Mouse (Mus musculus): ENCODE data around the gene Prrx1. TPM values are rescaled to one million over a fixed set of nuclear protein-coding genes. Genes with fewer than 3 reads are reported as not detected.

Prrx1 gene
- polyA plus RNA-seq (2015; fragmentation: Nextera tagmentation; extraction: Ambion mirVana): 5.7 and 7.9 TPM in 2 replicates

DNA sequence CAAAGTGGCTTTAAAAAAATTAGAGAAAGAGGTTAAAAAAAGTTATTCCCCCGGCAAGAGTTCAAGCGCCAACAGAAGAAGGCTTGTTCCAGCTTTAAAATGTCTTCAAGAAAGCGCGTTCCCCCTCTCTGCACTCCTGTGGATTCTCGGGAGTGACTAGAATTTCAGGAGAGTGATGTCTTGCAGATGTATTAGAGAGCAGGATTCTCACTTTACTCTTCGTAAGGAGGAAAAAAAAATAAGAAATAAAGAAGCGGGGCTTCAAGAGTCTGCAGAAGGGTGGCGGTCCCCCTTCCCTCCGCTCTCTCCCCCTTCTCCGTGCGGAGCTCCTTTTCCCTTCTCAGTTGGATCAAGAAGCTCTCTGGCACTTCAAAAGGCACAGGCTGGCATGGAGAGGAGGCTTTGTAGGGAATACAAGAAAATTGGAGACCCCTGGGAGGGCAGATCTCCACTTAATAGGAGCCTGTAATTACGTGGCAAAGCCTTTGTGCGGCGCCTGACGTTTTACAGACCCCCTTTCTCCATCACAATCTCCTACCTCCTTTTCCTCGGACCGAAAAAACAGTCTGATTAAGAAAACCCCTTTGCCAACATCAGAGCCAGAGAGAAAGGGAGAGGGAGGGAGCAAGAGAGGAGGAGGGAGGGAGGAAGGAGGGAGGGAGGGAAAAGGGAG is at the start of gene Prrx1:
Gene Prrx1, minus strand, starts transcription at position 610 of the 673 bp plus-strand sequence.
- Histone ChIP-seq H3K4me1 (ENCODE audit: control insufficient read depth, insufficient read depth, low read length) (peaks cover 12% of the 10 kb centered on the region), H3K27ac (ENCODE audit: low read length) (no peak within 1 kb of the TSS), H3K4me3 (ENCODE audit: low read length) (peak within 1 kb of the TSS; percentile 51), H3K4me2 (ENCODE audit: low read depth, low read length) (peak within 1 kb of the TSS; percentile 84), H3K9ac (ENCODE audit: low read depth, low read length) (peak within 1 kb of the TSS; percentile 53), H3K36me3 (ENCODE audit: control insufficient read depth, insufficient read depth, low read length) (no peaks in the 10 kb centered on the region), H3K9me3 (ENCODE audit: control insufficient read depth, low read length) (no peaks in the 10 kb centered on the region), H3K27me3 (replicated peaks; ENCODE audit: control insufficient read depth, insufficient read depth, low read length) (peaks cover 41% of the 10 kb centered on the region)
- no peak for ATAC-seq
- WGBS: 2% methylated on average over 17 of the region's 17 CpGs

DNA sequence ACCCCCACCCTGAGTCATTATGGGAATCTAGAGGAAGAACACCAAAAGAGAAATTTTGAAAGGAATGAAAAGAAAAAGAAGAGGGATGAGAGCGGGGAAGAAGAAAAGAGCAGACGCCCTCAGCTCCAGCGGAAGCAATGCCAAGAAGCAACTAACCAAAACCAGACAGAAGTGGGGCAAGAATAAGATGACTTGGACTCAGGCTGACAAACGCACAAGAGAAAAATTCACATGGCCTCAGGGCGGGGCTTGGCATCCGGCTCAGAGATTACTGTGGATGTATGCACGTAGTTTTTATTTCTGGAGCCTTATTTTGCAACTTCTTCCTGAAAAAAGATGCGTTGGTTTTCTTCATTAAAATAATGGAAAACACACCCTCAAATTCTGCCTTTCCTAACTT is 48.7 kb upstream of the Prrx1 start:
- Histone ChIP-seq H3K9ac (ENCODE audit: low read depth, low read length) (no peak overlapping the region), H3K27me3 (replicated peaks; ENCODE audit: control insufficient read depth, insufficient read depth, low read length) (no peaks in the 10 kb centered on the region), H3K36me3 (ENCODE audit: control insufficient read depth, insufficient read depth, low read length) (no peaks in the 10 kb centered on the region), H3K4me2 (ENCODE audit: low read depth, low read length) (no peak overlapping the region), H3K4me1 (ENCODE audit: control insufficient read depth, insufficient read depth, low read length) (no peaks in the 10 kb centered on the region), H3K9me3 (ENCODE audit: control insufficient read depth, low read length) (no peaks in the 10 kb centered on the region), H3K27ac (ENCODE audit: low read length) (no peak overlapping the region), H3K4me3 (ENCODE audit: low read length) (no peak overlapping the region)
- ATAC-seq: no peak
- WGBS: 70% methylated on average over 8 of the region's 8 CpGs

DNA sequence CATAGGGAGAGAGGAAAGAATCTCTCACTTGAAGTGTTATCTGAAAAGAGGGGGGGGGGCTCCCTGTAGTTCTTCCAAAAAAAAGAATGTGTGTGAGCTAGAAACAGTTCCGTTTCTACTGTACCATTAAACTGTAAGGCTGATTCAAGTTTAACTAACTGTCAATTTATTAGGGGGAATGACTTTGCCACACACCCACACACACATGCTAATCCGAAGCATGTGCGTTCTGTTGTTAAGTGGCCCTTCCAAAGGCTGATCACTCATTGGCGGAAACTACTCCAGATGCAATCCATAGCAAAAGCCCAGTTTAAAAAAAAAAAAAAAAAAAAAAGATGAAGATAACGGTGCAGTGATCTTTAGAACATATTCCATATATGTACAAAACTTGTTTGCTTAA is 47.9 kb upstream of the Prrx1 start:
- Histone ChIP-seq H3K9me3 (ENCODE audit: control insufficient read depth, low read length) (no peaks in the 10 kb centered on the region), H3K4me3 (ENCODE audit: low read length) (no peak overlapping the region), H3K4me2 (ENCODE audit: low read depth, low read length) (no peak overlapping the region), H3K27me3 (replicated peaks; ENCODE audit: control insufficient read depth, insufficient read depth, low read length) (no peaks in the 10 kb centered on the region), H3K4me1 (ENCODE audit: control insufficient read depth, insufficient read depth, low read length) (no peaks in the 10 kb centered on the region), H3K36me3 (ENCODE audit: control insufficient read depth, insufficient read depth, low read length) (no peaks in the 10 kb centered on the region), H3K9ac (ENCODE audit: low read depth, low read length) (no peak overlapping the region), H3K27ac (ENCODE audit: low read length) (no peak overlapping the region)
- 65% methylated on average over 5 of the region's 5 CpGs for WGBS
- ATAC-seq: no peak

DNA sequence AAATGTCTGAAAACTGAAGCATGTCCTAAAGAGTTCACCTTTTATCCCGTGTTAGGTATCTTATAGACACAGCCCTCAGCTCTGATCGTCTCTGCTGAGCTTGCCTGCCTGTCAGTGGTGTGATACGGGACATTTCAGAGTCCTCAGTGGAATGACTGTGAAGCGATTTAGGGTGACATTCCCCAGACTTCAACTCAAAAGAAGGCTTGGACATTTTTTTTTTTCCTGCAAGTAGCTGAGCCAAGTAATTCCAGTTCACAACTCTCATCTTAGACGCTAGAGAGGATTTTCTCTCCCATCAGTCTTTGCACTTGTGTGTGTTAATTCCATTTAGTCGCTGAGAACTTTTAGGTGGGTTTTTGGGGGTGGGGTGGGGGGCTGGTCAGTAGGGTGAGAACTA is 47.3 kb upstream of the Prrx1 start:
- Histone ChIP-seq H3K4me3 (ENCODE audit: low read length) (no peak overlapping the region), H3K4me1 (ENCODE audit: control insufficient read depth, insufficient read depth, low read length) (no peaks in the 10 kb centered on the region), H3K9me3 (ENCODE audit: control insufficient read depth, low read length) (no peaks in the 10 kb centered on the region), H3K36me3 (ENCODE audit: control insufficient read depth, insufficient read depth, low read length) (no peaks in the 10 kb centered on the region), H3K27ac (ENCODE audit: low read length) (no peak overlapping the region), H3K27me3 (replicated peaks; ENCODE audit: control insufficient read depth, insufficient read depth, low read length) (no peaks in the 10 kb centered on the region), H3K4me2 (ENCODE audit: low read depth, low read length) (no peak overlapping the region), H3K9ac (ENCODE audit: low read depth, low read length) (no peak overlapping the region)
- 53% methylated on average over 6 of the region's 6 CpGs for WGBS
- ATAC-seq: no peak

DNA sequence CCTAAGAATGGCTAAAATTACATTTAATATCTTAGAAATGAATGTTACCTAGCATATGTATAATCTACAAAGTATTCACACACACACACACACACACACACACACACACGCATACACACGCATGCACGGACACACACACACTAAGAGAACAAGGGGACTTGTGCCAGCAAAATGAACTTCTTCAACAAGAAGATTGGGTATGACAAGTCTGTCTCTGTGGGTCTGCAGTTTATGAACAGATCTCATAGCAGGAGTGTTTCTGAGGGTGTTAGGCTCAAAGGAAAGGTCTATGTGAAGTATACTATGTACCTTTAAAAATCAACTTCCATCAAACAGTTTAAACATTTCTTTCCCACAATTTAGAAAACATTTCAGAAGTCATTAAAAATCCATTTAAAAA is 46.0 kb upstream of the Prrx1 start:
- Histone ChIP-seq H3K4me3 (ENCODE audit: low read length) (no peak overlapping the region), H3K27me3 (replicated peaks; ENCODE audit: control insufficient read depth, insufficient read depth, low read length) (no peaks in the 10 kb centered on the region), H3K27ac (ENCODE audit: low read length) (no peak overlapping the region), H3K9me3 (ENCODE audit: control insufficient read depth, low read length) (no peaks in the 10 kb centered on the region), H3K36me3 (ENCODE audit: control insufficient read depth, insufficient read depth, low read length) (no peaks in the 10 kb centered on the region), H3K4me1 (ENCODE audit: control insufficient read depth, insufficient read depth, low read length) (no peaks in the 10 kb centered on the region), H3K9ac (ENCODE audit: low read depth, low read length) (no peak overlapping the region), H3K4me2 (ENCODE audit: low read depth, low read length) (no peak overlapping the region)
- ATAC-seq: no peak
- 87% methylated on average over 3 of the region's 3 CpGs for WGBS

DNA sequence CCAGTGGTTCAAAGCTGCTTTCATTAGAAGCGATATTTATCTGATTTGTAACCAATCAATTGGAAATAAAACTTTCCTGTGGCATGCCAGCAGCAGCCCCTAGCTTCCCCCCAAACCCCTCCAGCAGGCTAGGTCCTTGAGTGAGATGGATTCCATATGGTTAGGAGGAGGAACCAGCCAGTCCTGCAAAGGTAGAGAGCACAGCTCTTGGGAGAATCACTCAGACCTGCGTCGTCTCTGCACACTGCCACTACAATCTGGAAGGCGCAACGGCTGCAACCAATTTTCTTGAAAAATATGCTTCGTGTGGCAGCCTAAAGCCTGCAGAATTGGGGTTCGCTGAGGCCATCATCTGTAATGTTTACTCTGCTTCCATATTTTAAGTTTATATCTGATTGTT is 44.7 kb upstream of the Prrx1 start:
- H3K9me3 ChIP-seq (ENCODE audit: control insufficient read depth, low read length): no peaks in the 10 kb centered on the region
- H3K36me3 ChIP-seq (ENCODE audit: control insufficient read depth, insufficient read depth, low read length): no peaks in the 10 kb centered on the region
- no peak overlapping the region for H3K4me3 ChIP-seq (ENCODE audit: low read length)
- H3K27ac ChIP-seq (ENCODE audit: low read length): no peak overlapping the region
- no peak overlapping the region for H3K4me2 ChIP-seq (ENCODE audit: low read depth, low read length)
- H3K4me1 ChIP-seq (ENCODE audit: control insufficient read depth, insufficient read depth, low read length): no peaks in the 10 kb centered on the region
- ATAC-seq: no peak
- WGBS: 27% methylated on average over 7 of the region's 7 CpGs
- H3K27me3 ChIP-seq (replicated peaks; ENCODE audit: control insufficient read depth, insufficient read depth, low read length): no peaks in the 10 kb centered on the region
- no peak overlapping the region for H3K9ac ChIP-seq (ENCODE audit: low read depth, low read length)

DNA sequence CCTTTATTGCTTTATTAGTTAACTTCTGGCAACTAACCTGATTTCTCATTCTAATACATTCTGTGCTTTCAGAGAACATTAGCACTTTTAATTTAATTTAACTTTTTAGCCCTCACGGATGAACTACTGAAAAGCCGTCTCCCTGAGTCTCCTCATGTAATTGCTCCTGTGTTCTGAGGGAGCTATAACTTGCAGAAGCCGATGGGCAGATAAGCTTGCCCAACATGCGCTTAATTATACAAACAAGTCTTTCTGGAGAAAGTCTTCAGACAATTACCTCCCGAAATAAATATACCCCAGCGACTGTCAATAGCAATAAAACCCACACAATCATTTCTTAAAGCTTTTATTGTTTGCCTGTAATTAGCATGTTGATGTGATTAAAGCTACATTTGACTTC is 44.2 kb upstream of the Prrx1 start:
- 21% methylated on average over 6 of the region's 6 CpGs for WGBS
- H3K27me3 ChIP-seq (replicated peaks; ENCODE audit: control insufficient read depth, insufficient read depth, low read length): no peaks in the 10 kb centered on the region

DNA sequence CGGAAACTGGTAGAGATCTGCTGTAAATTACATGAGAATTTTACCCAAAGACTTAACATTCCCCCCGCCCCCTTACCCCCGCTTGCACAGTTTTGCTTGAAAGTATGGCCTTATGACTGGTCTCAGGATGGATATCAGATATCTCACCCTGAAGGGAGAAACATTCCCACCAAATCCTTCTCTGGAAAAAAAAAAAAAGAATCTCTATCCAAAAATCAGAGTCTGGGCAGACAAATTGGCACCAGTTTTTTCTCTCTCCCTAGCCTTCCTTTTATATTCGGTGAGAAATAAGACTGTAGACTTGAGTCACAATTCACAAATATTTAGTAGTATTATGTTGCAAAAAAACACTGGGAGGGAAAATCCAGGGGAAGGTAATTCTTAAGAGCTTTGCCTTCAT is 42.7 kb upstream of the Prrx1 start:
- Histone ChIP-seq H3K4me2 (ENCODE audit: low read depth, low read length) (no peak overlapping the region), H3K4me3 (ENCODE audit: low read length) (no peak overlapping the region), H3K27me3 (replicated peaks; ENCODE audit: control insufficient read depth, insufficient read depth, low read length) (no peaks in the 10 kb centered on the region), H3K4me1 (ENCODE audit: control insufficient read depth, insufficient read depth, low read length) (no peaks in the 10 kb centered on the region), H3K36me3 (ENCODE audit: control insufficient read depth, insufficient read depth, low read length) (no peaks in the 10 kb centered on the region), H3K9ac (ENCODE audit: low read depth, low read length) (no peak overlapping the region), H3K9me3 (ENCODE audit: control insufficient read depth, low read length) (no peaks in the 10 kb centered on the region), H3K27ac (ENCODE audit: low read length) (no peak overlapping the region)
- ATAC-seq: no peak
- WGBS: 52% methylated on average over 4 of the region's 4 CpGs

More for the DNA sequence above, 44.2 kb upstream of the Prrx1 start:
- ATAC-seq: no peak
- H3K36me3 ChIP-seq (ENCODE audit: control insufficient read depth, insufficient read depth, low read length): no peaks in the 10 kb centered on the region
- H3K4me2 ChIP-seq (ENCODE audit: low read depth, low read length): no peak overlapping the region
- H3K4me3 ChIP-seq (ENCODE audit: low read length): no peak overlapping the region
- no peak overlapping the region for H3K27ac ChIP-seq (ENCODE audit: low read length)
- no peak overlapping the region for H3K9ac ChIP-seq (ENCODE audit: low read depth, low read length)
- H3K4me1 ChIP-seq (ENCODE audit: control insufficient read depth, insufficient read depth, low read length): no peaks in the 10 kb centered on the region
- H3K9me3 ChIP-seq (ENCODE audit: control insufficient read depth, low read length): no peaks in the 10 kb centered on the region

DNA sequence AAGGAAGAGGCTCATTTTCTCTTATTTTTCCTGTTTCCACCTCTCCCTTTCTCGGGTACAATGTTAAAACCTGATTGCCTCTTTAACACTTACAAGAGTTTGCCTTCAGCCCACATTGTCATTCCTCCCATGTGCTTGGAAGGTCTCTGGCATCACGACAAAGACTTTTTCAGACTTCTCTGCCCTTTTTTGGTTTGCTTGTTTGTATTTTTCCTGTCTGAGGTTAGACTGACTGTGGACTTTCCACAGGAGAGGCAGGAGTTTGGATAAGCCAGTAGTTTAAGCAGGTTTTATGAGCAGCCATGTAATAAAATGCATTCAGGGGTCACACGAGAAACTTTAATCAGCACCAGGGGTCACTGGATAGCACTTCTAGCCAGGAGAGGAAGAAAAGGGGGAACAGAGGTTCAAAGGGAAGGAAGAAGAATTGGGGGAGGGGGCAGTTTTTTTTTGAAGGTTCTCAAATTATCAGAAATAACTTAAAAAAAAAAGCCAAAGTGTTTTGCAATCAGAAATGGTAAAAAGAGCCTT is 42.2 kb upstream of the Prrx1 start:
- no peaks in the 10 kb centered on the region for H3K9me3 ChIP-seq (ENCODE audit: control insufficient read depth, low read length)
- ATAC-seq: no peak
- no peak overlapping the region for H3K27ac ChIP-seq (ENCODE audit: low read length)
- no peak overlapping the region for H3K4me3 ChIP-seq (ENCODE audit: low read length)
- no peaks in the 10 kb centered on the region for H3K36me3 ChIP-seq (ENCODE audit: control insufficient read depth, insufficient read depth, low read length)
- no peak overlapping the region for H3K9ac ChIP-seq (ENCODE audit: low read depth, low read length)
- WGBS: 22% methylated on average over 3 of the region's 3 CpGs
- no peaks in the 10 kb centered on the region for H3K27me3 ChIP-seq (replicated peaks; ENCODE audit: control insufficient read depth, insufficient read depth, low read length)
- H3K4me1 ChIP-seq (ENCODE audit: control insufficient read depth, insufficient read depth, low read length): no peaks in the 10 kb centered on the region
- no peak overlapping the region for H3K4me2 ChIP-seq (ENCODE audit: low read depth, low read length)

DNA sequence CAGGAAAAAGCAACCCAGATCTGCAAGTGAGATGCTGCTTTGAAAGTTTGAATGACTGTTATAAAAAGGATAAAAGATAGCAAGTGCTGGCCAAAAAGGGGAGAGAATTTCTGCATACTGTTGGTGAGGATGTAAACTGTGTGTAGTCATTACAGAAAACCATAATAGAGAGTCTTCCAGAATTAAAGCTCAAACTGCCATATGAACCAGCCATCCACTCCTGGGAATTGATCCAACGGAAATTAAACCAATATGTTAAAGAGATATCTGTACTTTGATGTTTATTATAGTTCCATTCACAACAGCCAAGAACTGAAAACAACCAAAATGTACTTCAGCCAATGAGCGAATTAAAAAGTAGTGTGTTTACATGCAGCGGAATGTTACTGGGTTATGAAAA is 37.5 kb upstream of the Prrx1 start:
- H3K4me1 ChIP-seq (ENCODE audit: control insufficient read depth, insufficient read depth, low read length): no peaks in the 10 kb centered on the region

More for the DNA sequence above, 37.5 kb upstream of the Prrx1 start:
- no peak overlapping the region for H3K27ac ChIP-seq (ENCODE audit: low read length)
- H3K36me3 ChIP-seq (ENCODE audit: control insufficient read depth, insufficient read depth, low read length): no peaks in the 10 kb centered on the region
- no peak overlapping the region for H3K9ac ChIP-seq (ENCODE audit: low read depth, low read length)
- no peaks in the 10 kb centered on the region for H3K27me3 ChIP-seq (replicated peaks; ENCODE audit: control insufficient read depth, insufficient read depth, low read length)
- no peak overlapping the region for H3K4me2 ChIP-seq (ENCODE audit: low read depth, low read length)
- WGBS: 86% methylated on average over 3 of the region's 3 CpGs
- H3K4me3 ChIP-seq (ENCODE audit: low read length): no peak overlapping the region
- no peaks in the 10 kb centered on the region for H3K9me3 ChIP-seq (ENCODE audit: control insufficient read depth, low read length)
- no peak for ATAC-seq
